Mouse (Mus musculus): Measurements from ENCODE around the gene Tgfbr3.
"Not testable (repeated sequence)": the region's sequence is repeated elsewhere in the genome, so short reads cannot be mapped to it uniquely, and the experiment has no call there.

The Tgfbr3 gene

DNA sequence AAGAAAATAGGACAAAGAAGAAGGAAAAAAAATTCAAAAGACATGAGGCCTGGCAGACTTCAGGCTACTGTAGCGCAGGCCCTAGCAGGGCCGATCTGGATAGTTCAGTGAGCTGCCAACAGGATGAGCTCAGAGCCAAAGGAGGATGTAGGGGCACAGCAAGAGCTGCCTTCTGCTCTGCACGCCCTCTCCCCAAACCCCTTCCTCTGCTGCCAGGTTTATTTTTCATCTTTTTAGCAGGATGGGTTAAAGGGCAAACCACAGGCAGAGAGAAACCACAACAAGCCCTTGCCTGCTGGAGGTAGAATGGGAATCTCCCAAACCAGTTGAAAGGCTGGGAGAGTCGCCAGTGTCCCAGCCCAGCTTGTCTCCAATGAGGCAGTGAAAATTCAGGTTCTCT, 10.2 kb downstream of the Tgfbr3 start:
- no peak for ATAC-seq (ENCODE audit: low TSS enrichment)

DNA sequence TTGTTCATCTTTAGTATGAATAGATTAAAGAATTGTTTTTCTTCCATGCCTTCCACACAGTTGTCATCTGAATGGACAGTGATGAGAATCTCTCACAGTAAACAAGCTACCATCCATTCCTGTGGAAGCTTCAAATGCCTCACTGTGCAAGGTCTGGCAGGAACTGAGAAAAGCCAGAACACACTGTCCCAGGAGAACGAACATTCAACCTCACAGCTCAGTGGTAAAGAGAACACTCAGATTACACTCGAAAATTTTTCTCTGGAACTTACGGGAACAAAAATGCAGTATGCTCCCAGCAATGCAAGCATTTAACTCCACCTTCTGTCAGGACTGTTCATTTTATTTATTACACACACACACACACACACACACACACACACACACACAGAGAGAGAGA, 13.2 kb downstream of the Tgfbr3 start:
- no peak for ATAC-seq (ENCODE audit: low TSS enrichment)

DNA sequence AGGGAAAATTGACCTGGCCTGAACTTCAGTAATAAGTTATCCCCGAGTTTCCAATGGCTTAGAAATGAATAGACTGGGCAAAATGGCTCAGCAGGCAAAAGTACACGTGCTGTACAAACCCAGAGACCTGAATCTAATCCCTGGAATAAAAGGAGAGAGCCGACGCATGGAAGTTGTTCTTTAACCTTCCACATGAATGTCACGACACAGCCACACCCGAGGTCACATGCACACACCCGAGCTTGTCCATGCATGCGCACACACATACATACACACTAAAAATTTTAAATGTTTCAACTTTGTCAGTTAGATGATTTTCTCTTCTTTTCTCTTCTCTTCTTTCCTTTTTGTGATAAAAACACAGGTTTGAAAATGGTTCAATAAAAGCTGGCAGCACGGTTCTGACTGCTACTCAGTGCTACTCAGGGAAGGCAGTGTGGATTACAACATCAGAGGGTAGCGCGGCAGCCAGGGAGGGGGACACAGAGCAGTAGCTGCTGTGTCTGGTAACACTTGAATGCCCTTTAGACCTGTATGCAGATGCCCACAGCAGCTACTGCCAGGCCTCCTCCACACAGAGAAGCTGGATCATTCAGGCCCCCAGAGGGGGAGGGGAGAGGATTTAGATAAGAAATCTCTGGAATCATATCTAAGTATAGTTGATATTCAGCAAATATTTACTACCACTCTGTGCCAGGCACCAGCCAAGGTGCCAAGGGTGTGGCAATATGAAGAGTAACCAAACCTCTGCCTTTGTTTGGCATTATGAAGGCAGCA, 17.0 kb downstream of the Tgfbr3 start:
- no peak for ATAC-seq (ENCODE audit: low TSS enrichment)

DNA sequence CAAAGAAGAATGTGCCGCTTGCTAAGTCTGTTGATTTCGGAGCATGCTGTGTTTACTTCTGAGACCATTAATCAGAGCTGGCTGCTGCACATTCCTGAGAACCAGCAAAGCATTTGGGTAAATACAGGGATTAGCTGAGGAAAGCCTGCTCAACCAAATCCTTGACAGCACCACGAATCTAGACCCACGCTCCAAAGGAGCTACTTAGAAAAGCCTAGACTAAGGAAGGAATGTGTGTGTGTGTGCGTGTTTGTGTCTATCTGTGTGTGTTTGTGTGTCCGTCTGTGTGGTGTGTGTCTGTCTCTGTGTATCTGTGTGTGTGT, 20.5 kb downstream of the Tgfbr3 start:
- ATAC-seq (ENCODE audit: low TSS enrichment) = no peak

DNA sequence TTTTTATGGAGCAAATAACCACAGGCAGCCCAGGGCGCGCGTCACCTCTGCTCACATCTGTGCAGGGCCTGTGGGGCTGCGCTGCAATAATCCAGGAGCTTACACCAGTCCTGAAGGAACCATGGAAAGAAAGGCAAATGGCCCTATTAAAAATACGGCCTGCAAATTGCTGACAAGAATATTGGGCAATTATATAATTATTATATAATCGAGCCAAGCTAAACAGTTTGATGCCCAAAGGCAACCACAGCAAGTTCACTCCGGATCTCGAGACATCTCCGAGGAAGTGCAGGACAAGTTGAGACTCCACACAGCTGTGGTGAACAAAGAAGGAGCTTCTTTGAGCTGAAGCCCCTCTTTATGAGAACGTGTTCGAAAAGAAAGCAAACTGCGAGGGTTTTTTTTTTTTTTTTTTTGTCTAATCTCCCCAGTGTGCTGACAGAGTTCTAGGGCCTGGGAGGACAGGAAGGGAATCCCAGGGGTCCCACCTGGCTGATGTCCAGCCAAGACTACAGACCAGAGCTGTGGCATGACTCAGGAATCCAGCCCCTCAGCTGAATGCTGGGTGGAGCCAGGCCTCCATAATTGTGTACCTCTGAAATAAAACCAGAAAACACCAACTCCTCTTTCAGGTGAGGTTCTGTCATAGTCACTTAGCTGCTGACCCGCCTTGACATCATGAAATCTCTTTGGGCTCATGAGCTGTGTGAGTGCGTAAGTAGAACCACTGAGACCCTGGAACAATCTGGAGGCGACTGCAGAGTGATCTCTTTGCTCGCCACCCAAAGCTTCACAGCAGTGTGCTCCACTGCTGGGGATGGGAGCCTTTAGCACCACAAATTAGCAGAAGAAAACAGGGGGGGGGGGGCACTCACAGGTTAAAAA, 21.1 kb downstream of the Tgfbr3 start:
- no peak for ATAC-seq (ENCODE audit: low TSS enrichment)

DNA sequence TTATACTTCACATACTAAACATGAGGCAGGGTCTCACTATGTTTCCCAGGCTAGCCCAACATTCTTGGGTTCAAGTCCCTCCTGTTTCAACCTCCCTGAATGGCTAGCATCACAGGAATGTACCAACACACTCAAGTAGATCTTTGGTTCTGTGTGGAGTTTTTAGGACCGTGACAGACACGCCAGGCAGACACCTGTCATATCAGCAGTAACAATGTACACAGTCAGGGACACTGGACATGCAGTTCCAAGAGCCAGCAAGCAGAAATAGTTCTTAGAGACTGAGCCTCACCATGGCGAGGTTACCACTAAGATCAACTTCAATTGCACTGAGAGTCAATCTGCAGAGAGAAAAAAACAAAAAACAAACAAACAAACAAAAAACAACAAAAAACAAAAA, 22.9 kb downstream of the Tgfbr3 start:
- ATAC-seq (ENCODE audit: low TSS enrichment) = no peak

DNA sequence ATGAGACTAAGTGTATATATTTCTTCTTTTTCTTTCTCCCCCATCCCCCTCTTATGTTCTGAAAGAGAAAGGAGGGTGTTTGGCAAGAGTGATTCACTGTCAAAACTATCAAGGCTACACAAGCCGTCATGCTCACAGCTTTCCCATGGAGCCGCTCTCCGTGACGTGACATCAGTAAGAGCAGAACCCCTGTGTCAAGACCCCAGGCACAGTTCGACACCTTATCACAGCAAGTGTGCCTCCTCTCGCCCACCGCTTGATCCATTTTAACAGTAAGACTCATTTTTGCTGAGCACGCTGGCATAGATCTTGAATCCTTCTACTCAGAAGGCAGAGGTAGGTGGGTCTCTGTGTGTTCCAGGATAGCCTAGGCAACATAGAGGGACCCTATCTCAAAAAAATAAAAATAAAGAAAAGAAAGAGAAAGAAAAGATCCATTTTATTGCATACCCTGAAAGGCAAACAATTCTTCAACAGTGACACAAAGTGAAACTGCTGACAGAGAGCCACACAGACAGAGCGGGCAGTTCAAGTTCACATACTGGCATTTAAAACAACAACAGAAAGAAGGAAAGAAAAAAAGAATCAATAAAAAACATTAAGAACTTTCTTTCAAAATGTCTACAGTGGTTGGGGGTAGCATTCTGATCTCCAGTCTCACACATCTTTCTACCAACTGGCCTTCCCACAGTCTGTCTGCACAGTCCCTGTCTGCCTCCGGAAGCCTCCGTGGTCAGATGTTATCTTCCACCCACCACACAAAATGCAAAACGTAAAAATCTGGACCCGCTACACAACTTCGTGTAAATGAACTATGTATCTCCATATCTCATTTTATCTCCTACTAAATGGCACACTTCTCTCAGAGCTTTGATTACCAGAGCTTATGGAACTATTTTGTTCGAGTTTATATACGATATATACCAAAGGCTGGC, 24.7 kb downstream of the Tgfbr3 start:
- ATAC-seq (ENCODE audit: low TSS enrichment) = no peak

DNA sequence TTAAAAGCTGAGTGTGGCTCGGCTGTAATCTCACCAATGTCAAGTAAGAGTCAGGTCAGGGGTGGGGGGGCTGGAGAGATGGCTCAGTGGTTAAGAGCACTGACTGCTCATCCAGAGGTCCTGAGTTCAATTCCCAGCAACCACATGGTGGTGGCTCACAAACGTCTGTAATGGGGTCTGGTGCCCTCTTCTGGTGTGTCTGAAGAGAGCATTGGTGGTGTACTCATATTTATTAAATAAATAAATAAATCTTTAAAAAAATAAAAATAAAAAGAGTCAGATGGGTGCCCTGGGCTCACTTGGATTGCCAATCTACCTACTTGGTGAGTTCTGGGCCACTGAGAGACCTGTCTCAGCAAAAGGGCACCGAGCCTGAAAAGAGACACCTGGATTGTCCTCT, 25.6 kb downstream of the Tgfbr3 start:
- no peak for ATAC-seq (ENCODE audit: low TSS enrichment)

DNA sequence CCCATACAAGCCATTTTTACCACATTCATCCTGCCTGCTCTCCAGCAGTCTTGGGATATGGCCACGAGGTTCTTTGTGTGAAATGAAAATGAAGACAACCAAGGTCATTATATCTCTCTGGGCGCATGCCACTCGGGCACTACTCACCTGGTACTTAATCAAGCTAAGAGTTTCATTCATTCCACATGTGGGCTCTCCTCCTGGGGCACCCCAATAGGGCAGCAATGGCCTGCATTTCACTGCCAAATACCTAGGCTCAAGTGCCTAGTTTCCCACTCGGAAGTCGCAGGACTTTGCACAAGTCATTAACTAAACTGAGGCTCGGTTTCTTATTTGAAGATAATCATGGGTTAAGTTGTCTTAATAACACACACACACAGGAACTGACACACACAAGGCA, 27.5 kb downstream of the Tgfbr3 start:
- no peak for ATAC-seq (ENCODE audit: low TSS enrichment)

DNA sequence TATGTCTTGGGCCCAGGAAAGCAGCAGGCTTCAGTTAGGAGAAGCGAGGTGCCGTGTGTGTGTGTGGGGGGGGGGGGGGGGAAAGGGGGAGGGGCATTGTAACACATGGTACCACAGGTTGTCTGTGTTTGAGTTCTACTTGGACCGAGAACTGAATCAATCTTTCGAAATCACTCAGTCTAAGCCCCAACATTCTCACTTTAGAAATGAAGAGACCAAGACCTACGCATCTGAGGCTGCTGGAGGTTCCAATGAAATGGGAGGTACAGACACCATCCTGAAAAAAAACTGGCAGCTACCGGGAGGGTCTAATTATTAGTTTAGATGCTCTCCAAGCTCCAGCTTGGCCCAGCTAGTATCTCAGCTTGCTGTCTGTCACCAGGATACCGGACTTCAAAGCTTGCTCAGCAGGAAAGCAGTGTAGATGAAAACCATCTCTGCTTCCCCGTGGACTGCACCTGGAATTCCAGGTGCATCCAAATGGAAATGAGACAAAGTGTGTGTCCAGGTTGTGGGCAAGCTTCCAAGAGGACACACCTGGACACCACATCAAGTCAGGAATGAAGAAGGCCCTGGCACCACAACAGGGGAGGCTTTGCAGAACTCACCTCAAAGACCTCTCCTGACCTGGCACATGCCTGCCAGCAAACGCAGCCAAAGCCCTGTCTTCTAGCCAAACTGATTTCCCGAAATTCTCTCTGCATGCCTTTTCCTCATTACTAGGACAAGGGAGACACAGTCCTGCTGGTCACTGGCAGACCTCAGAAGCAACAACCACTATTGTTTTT, 28.5 kb downstream of the Tgfbr3 start:
- ATAC-seq (ENCODE audit: low TSS enrichment) = no peak

DNA sequence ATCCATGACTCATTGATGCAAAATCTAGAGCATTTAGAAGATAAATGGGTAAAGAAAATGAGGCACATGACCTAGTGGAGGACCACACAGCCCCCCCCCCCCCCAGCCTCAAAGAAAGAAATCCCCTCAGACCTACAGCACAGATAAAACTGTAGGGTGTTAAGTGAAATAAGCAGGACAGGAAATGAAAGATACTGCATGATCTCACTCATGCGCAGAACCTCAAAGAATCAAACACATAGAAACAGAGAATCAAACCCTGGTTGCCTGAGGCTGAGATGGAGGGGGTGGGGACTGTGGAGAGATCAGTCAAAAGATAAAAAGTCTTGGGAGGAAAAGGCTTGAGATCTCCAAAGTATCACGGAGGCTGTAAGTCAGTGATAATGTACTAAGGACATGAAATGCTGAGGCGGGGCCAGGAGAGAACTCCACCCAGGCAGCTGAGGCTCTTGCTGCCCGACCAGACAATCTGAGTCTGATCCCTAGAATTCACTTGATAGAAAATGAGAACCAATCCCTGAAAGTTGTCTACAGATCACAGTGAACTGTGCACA, 29.9 kb downstream of the Tgfbr3 start:
- no peak for ATAC-seq (ENCODE audit: low TSS enrichment)

DNA sequence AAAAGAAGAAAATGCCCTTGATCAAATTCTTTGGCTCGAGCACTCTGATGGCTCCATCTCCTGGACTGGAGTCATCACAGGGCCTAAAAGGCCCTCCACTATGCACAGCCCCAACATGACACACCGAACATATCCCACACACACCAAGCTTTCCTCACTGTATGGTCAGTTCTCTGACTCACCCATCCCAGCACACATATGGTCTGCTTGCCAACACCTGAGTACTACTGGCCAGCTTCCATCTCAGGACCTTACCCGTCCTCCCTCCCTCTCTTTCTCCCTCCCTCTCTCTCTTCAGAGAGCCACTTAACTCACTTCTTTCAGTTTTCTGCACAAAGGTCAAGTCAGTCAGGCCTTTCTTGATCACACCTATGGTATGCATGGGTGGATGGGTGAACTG, 36.0 kb downstream of the Tgfbr3 start:
- ATAC-seq (ENCODE audit: low TSS enrichment) = no peak

DNA sequence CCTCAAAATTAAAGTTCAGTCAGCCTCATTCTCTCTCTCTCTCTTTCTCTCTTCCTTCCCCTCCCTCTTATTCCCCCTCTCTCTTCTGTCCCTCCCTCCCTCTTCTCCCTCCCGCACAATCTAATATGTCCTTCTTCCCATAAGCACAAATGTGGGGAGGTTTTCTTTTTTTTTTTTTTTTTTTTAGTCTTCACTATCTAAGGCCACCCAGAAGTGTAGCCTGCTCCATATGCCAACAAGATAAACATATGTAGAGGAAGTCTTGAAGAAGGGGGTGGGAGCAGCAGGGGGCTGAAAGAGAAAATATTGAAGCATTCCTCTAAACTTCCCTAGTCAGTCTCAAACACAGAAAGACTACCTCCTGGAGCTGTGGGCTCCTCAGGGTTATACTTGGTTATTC, 37.0 kb downstream of the Tgfbr3 start:
- no peak for ATAC-seq (ENCODE audit: low TSS enrichment)

DNA sequence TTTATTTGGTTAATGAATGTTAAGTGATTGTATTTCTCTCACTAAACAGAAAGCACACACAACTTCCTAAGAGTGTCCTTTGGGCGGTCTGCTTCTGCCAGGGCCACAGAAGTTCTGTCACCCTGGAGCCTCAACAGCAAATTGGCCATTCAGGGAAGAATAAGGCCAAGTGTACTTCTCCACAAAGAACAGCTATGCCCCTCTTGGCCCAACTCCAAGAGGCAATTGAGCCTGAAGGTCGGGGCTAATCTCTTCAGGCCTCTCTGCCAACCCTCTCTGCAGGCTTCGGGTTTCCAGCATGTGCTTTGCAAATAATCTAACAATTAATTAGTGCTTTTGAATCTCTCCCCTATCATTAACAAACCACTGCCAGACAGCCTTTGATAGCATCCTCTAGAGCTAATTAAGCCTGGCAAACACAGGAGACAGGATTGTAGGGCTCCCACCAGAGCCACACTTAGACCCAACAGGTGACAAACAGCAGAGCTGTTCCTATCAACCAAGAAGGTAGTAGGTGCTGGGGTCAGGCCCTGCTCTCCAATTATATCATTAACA, 37.6 kb downstream of the Tgfbr3 start:
- peak; percentile 38; the same call in 1 of the 2 replicates for ATAC-seq (ENCODE audit: low TSS enrichment)

DNA sequence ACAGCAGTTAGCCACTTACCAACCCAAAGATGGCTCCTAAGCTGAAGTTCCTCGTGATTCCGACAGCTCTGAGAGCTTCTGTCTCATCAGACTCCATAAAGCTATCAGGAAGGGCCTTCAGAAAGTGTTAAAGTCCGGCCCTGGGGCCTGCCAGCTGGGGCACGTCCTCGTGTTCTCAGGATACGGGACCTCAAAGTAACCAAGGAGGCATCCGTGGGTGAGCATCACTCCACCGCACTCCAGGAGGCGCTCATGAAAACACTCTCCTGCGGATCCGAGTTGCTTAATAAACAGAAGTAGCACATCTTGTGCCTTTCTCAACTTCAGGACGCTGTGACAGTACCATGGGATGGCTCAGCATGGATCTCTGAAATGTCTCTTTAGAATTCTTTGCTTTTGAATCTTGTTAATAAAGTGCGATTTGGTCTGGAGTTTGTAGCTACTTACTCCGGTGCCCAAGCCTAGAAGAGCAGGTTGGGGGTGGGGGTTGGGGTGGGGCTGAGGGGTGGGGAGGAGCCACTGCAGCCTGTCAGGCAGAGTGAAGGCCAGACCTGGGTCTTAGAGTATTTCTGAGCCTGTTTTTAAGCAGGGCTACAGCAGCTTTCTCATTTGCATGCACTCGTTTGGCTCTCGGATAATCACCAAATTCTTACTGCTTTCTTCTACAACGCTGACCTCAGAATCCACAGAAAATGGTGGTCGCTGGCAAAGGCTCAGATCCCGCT, 38.7 kb downstream of the Tgfbr3 start:
- ATAC-seq (ENCODE audit: low TSS enrichment) = no peak

DNA sequence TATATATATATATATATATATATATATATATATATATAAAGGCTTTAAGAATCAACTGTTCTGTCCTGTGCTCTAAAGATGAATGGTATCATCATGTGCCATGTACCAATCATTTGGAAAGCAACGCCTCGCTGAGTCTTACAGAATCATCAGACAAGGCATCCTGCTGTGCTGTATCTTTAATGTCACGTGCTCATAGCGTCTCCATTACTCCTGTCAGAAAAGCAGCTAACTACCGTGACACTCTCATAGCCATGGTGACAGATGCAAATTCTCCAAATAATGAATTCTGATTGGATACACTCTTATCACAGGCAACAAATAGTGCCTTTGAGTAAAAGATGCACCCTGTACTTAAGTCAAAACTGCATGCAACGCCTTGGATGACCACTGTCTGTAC, 40.7 kb downstream of the Tgfbr3 start:
- ATAC-seq (ENCODE audit: low TSS enrichment) = no peak

DNA sequence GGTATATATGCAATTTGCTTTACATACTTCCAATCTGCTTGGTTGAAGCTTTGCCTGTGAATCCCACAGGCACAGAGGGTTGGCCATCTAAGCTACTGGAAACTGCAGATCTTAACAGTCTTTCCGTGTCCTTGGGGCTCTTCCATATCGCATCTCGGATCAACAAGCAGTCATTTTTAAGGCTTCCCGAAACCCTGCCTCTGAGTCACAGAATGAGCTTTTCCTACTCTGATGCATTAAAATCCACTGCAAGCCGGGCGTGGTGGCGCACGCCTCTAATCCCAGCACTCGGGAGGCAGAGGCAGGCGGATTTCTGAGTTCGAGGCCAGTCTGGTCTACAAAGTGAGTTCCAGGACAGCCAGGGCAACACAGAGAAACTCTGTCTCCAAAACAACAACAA, 41.1 kb downstream of the Tgfbr3 start:
- ATAC-seq (ENCODE audit: low TSS enrichment) = not testable (repeated sequence)

DNA sequence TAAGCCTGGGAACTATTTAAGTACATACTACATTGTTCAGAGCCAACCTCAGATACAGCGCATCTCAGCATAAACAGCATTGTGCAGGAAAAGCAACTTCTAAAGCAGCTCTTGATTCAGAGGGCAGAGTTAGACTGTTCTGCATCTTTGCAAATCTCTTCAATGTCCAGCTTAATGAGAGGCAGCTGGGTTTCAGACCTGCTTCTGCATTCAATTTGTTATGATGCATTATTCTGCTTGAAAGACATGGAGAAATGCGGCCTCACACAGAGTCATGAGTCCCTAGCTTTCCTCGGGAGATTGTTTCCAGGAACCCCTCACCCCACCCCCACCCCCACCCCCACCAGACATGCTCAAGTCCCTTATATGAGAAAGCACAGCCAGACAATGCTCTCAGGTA, 41.6 kb downstream of the Tgfbr3 start:
- ATAC-seq (ENCODE audit: low TSS enrichment) = no peak

DNA sequence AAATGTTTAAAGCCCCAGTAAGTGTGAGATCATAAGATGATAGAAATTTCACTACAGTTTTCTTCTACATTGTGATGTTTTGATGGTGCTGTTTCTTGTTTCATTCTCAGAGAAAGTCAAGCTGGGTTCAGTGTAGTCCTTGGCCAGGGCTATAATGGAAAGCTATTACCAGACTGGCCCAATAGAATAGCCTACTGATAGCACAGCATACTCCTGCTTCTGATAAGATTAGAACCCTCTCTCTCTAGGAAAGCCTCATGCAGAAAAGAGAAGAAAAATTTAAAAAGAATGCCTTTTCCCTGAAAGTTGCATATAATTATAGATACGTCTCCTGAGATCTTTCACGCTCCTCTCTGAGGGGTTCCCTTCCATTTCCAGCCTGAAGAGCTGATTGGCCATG, 46.0 kb downstream of the Tgfbr3 start:
- no peak for ATAC-seq (ENCODE audit: low TSS enrichment)

DNA sequence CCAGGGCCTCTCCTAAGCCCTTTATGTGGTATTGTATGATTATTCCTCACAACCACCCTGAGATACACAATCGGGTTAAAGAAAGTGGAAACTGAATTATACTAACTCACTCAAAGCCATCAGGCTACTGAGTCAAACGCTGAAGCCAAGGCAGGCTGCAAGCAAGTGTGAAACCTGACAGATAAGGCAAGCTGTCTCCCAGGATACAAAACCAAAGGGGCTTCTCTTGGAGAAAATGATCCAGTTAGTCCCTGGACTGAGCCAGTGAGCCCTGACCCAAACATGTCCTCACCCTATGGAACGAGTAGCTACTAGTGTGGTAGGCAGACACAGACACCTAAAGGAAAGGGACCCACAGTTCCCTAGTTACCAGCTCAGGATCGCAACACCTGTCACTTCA, 46.4 kb downstream of the Tgfbr3 start:
- no peak for ATAC-seq (ENCODE audit: low TSS enrichment)
